Mouse (Mus musculus) liver, postnatal 0 days (tissue): ENCODE measurements at regions not wholly inside any gene's neighbourhood (a gene's known extent, or its start where the extent isn't known, plus 50 kb on each side); places are given as distances from the start of the nearest gene placed in this dataset.
A peak's percentile ranks its signal among the peaks of the same experiment; 100 is the strongest.

ENCODE experiments used
- ATAC-seq: fragments of 200-750 bp; cut with Nextera tagmentation; 2 replicates; pipeline ENCODE4 v1.8.0; 2017; ENCODE audit warnings: mild to moderate bottlenecking, moderate library complexity
- DNase-seq: peaks from one replicate; pipeline ENCODE4 v3.0.0-alpha.2; 2016
- H3K27ac ChIP-seq: fragments of 300-500 bp; sonication (generic); 2 replicates; pipeline ENCODE4 v1.5.1; 2014; ENCODE audit warnings: antibody characterized with exemption, moderate library complexity, mild to moderate bottlenecking, low read depth
- H3K27me3 ChIP-seq: fragments of 300-500 bp; sonication (generic); 2 replicates; pipeline ENCODE4 v1.6.1; 2014; ENCODE audit warnings: low read length, control low read depth, mixed read lengths; ENCODE audit not compliant: insufficient read depth
- H3K36me3 ChIP-seq: fragments of 300-500 bp; sonication (generic); replicated peaks from 2 replicates; pipeline ENCODE4 v1.6.1; 2014; ENCODE audit warnings: mild to moderate bottlenecking, control low read depth, low read length, moderate library complexity, mixed read lengths; ENCODE audit not compliant: insufficient read depth
- H3K4me1 ChIP-seq: fragments of 300-500 bp; sonication (generic); 2 replicates; pipeline ENCODE4 v1.6.1; 2014; ENCODE audit warnings: antibody characterized with exemption, mild to moderate bottlenecking, control low read depth; ENCODE audit not compliant: insufficient read depth
- H3K4me2 ChIP-seq: fragments of 300-500 bp; sonication (generic); 2 replicates; pipeline ENCODE4 v1.6.1; 2014; ENCODE audit warnings: low read depth, mild to moderate bottlenecking, low read length, moderate library complexity, mixed read lengths
- H3K4me3 ChIP-seq: fragments of 300-500 bp; sonication (generic); 2 replicates; pipeline ENCODE4 v1.5.1; 2014; ENCODE audit warnings: low read depth, low read length
- H3K9ac ChIP-seq: fragments of 300-500 bp; sonication (generic); replicated peaks from 2 replicates; pipeline ENCODE4 v1.6.1; 2014; ENCODE audit warnings: mild to moderate bottlenecking, moderate library complexity
- H3K9me3 ChIP-seq: fragments of 300-500 bp; sonication (generic); 2 replicates; pipeline ENCODE4 v1.6.1; 2016; ENCODE audit warnings: mild to moderate bottlenecking, control low read depth, low read length, mixed read lengths
- CTCF ChIP-seq: sonication (generic); IDR thresholded peaks from 2 replicates; pipeline ENCODE4 v1.5.1; 2016; ENCODE audit warnings: antibody characterized with exemption, low read depth
- EP300 ChIP-seq: IDR thresholded peaks from 2 replicates; pipeline ENCODE4 v1.6.1; 2016; ENCODE audit warnings: antibody characterized with exemption, low read depth, mild to moderate bottlenecking
- WGBS: fragments of 180-500 bp; shearing (Covaris S2); extraction: QIAGEN DNeasy Blood & Tissue Kit; methylation state at CpG from one replicate; pipeline ENCODE4 v1.1.7; 2014; ENCODE audit not compliant: insufficient replicate concordance; 5-methylcytosine and 5-hydroxymethylcytosine counted together

DNA sequence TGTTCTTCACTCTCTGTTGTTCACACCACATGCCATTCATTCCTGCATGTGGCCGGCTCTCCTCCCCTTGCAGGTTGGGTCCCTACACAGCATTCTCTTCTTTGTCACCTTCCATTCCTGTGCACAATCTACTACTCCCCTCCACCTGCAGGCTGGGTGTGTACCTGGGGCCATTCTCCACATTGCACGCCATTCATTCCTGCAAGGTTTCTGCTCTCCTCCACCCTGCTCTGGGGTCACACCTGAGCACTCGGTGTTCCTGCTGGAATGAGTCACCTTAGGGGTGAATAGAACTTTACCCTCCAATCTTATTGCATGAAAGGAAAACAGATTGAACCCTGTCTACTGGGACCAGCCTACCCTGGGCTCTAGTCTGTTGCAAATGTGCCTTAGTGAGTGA, 72.7 kb upstream of the Id2 start:
- Histone ChIP-seq H3K9ac (no peak overlapping the region), H3K4me2 (no peak overlapping the region), H3K27ac (no peak overlapping the region), H3K4me3 (no peak overlapping the region), H3K9me3 (no peaks in the 10 kb centered on the region), H3K4me1 (peaks cover 17% of the 10 kb centered on the region), H3K27me3 (no peaks in the 10 kb centered on the region), H3K36me3 (no peaks in the 10 kb centered on the region)
- no peak for TF ChIP-seq CTCF
- ATAC-seq (no peak), DNase-seq (no peak)
- WGBS = 80% methylated on average over 3 of the region's 3 CpGs

DNA sequence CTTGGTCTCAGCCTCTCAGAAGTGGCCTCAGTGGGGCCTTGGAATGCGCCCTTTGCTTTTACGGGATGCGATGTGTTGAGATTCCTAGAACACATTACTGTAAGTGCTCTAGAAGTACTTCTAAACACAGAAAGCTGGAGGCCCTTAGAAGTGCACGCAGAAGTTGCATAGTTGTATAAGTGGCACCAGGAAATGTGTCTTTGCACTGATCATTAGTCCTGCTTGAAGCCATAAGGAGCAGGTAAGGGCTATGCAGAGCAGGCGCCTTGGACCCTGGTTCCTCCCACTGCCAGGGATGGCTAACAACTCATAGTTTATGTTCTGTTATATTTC, 71.2 kb upstream of the Id2 start:
- Histone ChIP-seq H3K9ac (no peak overlapping the region), H3K27me3 (no peaks in the 10 kb centered on the region), H3K36me3 (no peaks in the 10 kb centered on the region), H3K27ac (no peak overlapping the region), H3K9me3 (no peaks in the 10 kb centered on the region), H3K4me3 (no peak overlapping the region), H3K4me1 (peaks cover 30% of the 10 kb centered on the region), H3K4me2 (no peak overlapping the region)
- WGBS = 87% methylated on average over 5 of the region's 5 CpGs
- TF ChIP-seq EP300 = no peak
- TF ChIP-seq CTCF = no peak
- DNase-seq (no peak), ATAC-seq (no peak)

DNA sequence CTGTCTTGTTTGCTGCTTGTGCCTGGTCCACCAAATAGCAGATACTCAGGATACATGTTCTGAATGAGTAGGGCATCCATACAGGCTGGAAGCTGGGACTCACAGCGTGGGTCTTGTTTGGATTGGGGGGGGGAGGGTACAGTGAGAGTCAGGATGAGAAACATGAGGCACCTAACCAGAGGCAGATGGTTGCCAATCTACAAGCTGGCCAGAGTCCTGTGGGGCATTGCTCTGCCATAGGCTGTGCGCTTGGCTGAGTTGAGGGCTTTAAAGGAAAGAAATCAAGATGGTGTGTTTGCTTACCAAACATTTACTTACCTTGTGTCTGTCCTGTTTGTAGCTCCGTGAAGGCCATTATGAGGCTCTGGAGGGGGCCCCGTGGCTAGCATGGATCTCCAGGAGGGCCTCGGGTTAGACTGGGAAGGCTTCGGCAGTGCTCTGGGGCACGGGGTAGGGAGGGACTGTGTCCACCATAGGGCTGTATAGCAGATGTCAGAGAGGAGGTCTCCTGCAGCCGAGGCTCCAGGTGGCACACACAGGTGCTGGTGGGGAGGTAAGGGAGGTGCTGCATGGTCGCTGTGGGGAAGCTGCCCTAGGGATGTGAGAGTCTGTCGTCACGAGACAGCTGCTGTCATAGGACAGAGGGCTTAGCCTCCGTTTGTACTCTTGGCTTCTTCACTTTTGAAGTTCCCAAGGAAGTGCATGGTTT, 70.7 kb upstream of the Id2 start:
- H3K4me3 ChIP-seq = no peak overlapping the region
- H3K4me1 ChIP-seq = peaks cover 34% of the 10 kb centered on the region
- DNase-seq (no peak), ATAC-seq (no peak)
- no peaks in the 10 kb centered on the region for H3K36me3 ChIP-seq
- H3K9me3 ChIP-seq = no peaks in the 10 kb centered on the region
- no peak overlapping the region for H3K4me2 ChIP-seq
- TF ChIP-seq EP300 = no peak
- TF ChIP-seq CTCF = no peak
- H3K27ac ChIP-seq = no peak overlapping the region
- 54% methylated on average over 12 of the region's 12 CpGs for WGBS
- no peak overlapping the region for H3K9ac ChIP-seq
- no peaks in the 10 kb centered on the region for H3K27me3 ChIP-seq

DNA sequence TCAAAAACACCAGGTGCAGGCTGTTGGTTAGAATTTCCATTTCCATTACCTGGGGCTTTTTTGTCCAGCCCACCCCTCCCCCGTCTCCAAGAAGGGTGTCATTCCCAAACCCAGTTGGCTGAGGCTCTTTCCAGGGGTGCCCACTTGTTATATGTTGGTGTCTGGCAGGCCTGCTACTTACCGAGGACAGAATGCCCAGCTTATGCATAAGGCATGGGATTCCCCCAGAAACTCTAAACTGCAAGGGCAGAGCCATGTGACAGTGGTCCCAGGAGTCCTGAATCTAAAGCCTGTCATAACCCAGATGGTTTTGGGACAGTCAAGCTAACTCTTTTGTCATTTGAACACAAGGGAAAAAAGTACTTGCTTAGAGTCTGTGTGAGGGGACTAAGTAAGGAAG, 69.6 kb upstream of the Id2 start:
- no peak overlapping the region for H3K27ac ChIP-seq
- no peak for DNase-seq
- TF ChIP-seq CTCF (no peak), EP300 (no peak)
- no peak overlapping the region for H3K9ac ChIP-seq
- H3K27me3 ChIP-seq = no peaks in the 10 kb centered on the region
- no peaks in the 10 kb centered on the region for H3K36me3 ChIP-seq
- ATAC-seq = no peak
- H3K9me3 ChIP-seq = no peaks in the 10 kb centered on the region
- WGBS = 61% methylated on average over 2 of the region's 2 CpGs
- no peak overlapping the region for H3K4me3 ChIP-seq
- H3K4me1 ChIP-seq = peaks cover 46% of the 10 kb centered on the region
- H3K4me2 ChIP-seq = no peak overlapping the region

DNA sequence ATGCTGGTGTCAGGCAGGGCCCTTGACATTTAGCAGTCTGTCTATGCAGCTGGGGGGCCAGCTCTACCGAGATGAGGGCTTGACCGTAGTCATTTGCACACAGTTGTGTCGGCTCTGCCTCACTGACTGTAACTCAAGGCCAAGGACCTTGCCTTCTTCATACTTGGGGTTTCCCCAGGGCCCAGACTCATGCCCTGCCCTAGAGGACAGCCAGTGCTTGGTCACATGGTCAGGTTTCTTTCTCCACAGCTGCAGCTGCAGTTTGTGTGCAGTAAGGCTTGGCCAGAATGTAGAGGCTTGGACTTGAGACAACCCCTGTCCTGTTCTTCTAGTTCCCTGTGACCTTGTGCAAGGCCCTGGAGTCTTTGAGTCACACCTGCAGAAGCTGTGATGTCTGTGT, 68.7 kb upstream of the Id2 start:
- ATAC-seq = peak; percentile 57
- 50% methylated on average over 3 of the region's 3 CpGs for WGBS
- no peaks in the 10 kb centered on the region for H3K36me3 ChIP-seq
- H3K27ac ChIP-seq = peak overlapping the region; percentile 62
- H3K9me3 ChIP-seq = no peaks in the 10 kb centered on the region
- H3K4me3 ChIP-seq = no peak overlapping the region
- no peak overlapping the region for H3K9ac ChIP-seq
- no peak overlapping the region for H3K4me2 ChIP-seq
- no peaks in the 10 kb centered on the region for H3K27me3 ChIP-seq
- peaks cover 48% of the 10 kb centered on the region for H3K4me1 ChIP-seq
- DNase-seq = peak; percentile 44
- TF ChIP-seq CTCF = no peak
- no peak for TF ChIP-seq EP300

DNA sequence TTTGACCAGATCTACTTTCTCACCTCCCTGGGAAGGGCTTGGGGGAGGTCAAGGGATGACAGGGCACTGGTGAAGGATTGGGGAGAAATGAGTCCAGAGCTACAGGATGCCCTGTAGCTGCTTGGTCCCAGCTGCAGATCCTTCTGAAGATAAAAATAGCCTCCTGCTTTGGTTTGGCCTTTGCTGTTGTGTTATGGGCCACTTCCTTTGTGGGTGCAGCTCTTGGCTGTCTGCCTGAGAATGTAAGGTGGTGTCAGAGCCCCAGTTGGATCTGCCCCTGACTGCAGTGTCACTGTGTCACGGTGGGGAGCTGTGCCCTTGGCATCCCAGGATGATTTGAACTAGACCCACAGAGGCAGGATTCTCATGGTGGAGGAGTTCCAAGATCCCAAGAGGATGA, 67.8 kb upstream of the Id2 start:
- H3K27me3 ChIP-seq = no peaks in the 10 kb centered on the region
- no peak for TF ChIP-seq EP300
- no peak for TF ChIP-seq CTCF
- DNase-seq (no peak), ATAC-seq (no peak)
- WGBS = 29% methylated on average over 1 of the region's 1 CpGs
- H3K36me3 ChIP-seq = no peaks in the 10 kb centered on the region
- no peaks in the 10 kb centered on the region for H3K9me3 ChIP-seq
- H3K4me3 ChIP-seq = no peak overlapping the region
- H3K27ac ChIP-seq = no peak overlapping the region; the same call in 1 of the 2 replicates
- H3K9ac ChIP-seq = no peak overlapping the region
- H3K4me1 ChIP-seq = peaks cover 48% of the 10 kb centered on the region
- H3K4me2 ChIP-seq = no peak overlapping the region

DNA sequence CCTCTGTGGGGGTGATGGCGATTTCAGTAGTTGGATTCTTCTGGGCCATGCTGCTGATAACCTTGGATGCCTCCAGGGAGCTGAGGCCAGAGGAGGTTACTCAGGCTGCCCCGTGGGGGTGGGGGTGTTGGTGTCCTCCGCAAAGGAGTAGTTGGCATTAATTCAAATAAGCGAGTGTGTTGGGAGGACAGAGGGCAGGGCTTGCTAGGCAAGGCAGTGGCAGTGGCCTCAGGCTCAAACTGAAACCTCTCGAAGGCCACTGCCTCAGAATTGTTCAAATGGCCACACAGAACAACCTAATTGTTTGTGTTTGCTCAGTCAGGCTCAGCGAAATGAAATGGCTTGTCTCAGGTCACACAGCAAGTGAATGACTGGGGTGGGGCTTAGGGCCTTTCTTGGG, 66.6 kb upstream of the Id2 start:
- 37% methylated on average over 6 of the region's 6 CpGs for WGBS
- peak; percentile 59 for DNase-seq

More for the DNA sequence above, 66.6 kb upstream of the Id2 start:
- peaks cover 48% of the 10 kb centered on the region for H3K4me1 ChIP-seq
- H3K27me3 ChIP-seq = no peaks in the 10 kb centered on the region
- H3K36me3 ChIP-seq = no peaks in the 10 kb centered on the region
- TF ChIP-seq CTCF = no peak
- no peak for TF ChIP-seq EP300
- no peak overlapping the region for H3K9ac ChIP-seq
- ATAC-seq = peak; percentile 60
- no peak overlapping the region for H3K4me3 ChIP-seq
- no peaks in the 10 kb centered on the region for H3K9me3 ChIP-seq
- no peak overlapping the region for H3K4me2 ChIP-seq
- no peak overlapping the region for H3K27ac ChIP-seq
